Mouse (Mus musculus) E14TG2a.4 (cell line): Measurements from ENCODE around the gene Evc2.

Experiments used
- H3K27me3 ChIP-seq: 2 replicates; pipeline ENCODE4 v1.6.1; 2014; ENCODE audit warnings: low read length, control low read depth; ENCODE audit not compliant: insufficient read depth
- H3K36me3 ChIP-seq: 2 replicates; pipeline ENCODE4 v1.6.1; 2014; ENCODE audit warnings: low read length, control low read depth; ENCODE audit not compliant: insufficient read depth
- H3K4me1 ChIP-seq: replicated peaks from 2 replicates; pipeline ENCODE4 v1.6.1; 2014; ENCODE audit warnings: low read depth, low read length, control low read depth
- H3K4me3 ChIP-seq: replicated peaks from 2 replicates; pipeline ENCODE4 v1.5.1; 2014; ENCODE audit warnings: mild to moderate bottlenecking, low read length
- H3K9me3 ChIP-seq: 2 replicates; pipeline ENCODE4 v1.6.1; 2014; ENCODE audit warnings: low read length, control low read depth
- CTCF ChIP-seq: conservative IDR thresholded peaks from 2 replicates; pipeline ENCODE4 v1.5.1; 2014; ENCODE audit warnings: low read length
- NANOG ChIP-seq: IDR thresholded peaks from 2 replicates; pipeline ENCODE4 v1.6.1; 2014; ENCODE audit warnings: borderline replicate concordance, low read length, mixed read lengths
- POU5F1 ChIP-seq: IDR thresholded peaks from 2 replicates; pipeline ENCODE4 v1.6.1; 2014; ENCODE audit warnings: low read length, borderline replicate concordance

Gene Evc2

GRCm38 (mm10) chr5:37435417-37435816, 97.1 kb downstream of the Evc2 start:
- 0 out of 2 replicates have a peak, but pooled peaks cover 7% of the 10 kb centered on the region for H3K9me3 ChIP-seq
- no peak overlapping the region for H3K4me3 ChIP-seq
- H3K36me3 ChIP-seq, result no peaks in the 10 kb centered on the region
- no peaks in the 10 kb centered on the region for H3K27me3 ChIP-seq
- no peaks in the 10 kb centered on the region for H3K4me1 ChIP-seq
- TF ChIP-seq CTCF, result 0 out of 2 replicates have a peak, but pooled peaks have one; percentile 5
- no peak for TF ChIP-seq NANOG

- H3K9me3 ChIP-seq, result peaks cover 17% of the 10 kb centered on the region
- H3K4me1 ChIP-seq, result no peaks in the 10 kb centered on the region
- no peaks in the 10 kb centered on the region for H3K36me3 ChIP-seq
- no peak for TF ChIP-seq NANOG
- TF ChIP-seq POU5F1, result no peak
- TF ChIP-seq CTCF, result no peak
- H3K4me3 ChIP-seq, result no peak overlapping the region
- no peaks in the 10 kb centered on the region for H3K27me3 ChIP-seq
Observed at GRCm38 (mm10) chr5:37442767-37443166, 104.5 kb downstream of the Evc2 start.

DNA sequence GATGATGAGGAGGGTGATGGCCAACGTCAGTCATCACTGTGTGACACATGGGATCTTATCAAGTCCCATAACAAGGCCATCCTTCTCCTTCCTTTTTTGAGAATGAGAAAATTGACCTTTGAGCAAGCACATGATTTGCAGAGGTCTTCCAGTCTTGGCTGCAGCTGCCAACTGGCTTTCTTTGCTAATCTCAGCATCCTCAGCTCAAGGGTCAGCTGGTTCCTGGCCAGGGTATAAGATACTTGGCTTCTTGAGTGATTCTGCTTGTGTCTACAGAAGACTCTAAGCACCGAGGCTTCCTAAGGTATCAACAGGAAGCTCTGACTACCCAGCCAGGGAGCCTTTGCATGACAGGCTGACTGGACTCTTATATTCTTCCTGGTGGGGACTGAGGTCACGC, 109.2 kb downstream of the Evc2 start:
- H3K27me3 ChIP-seq, result no peaks in the 10 kb centered on the region
- H3K4me1 ChIP-seq, result no peaks in the 10 kb centered on the region
- H3K9me3 ChIP-seq, result peaks cover 17% of the 10 kb centered on the region
- TF ChIP-seq POU5F1, result no peak
- no peak for TF ChIP-seq CTCF
- no peak for TF ChIP-seq NANOG
- no peak overlapping the region for H3K4me3 ChIP-seq
- H3K36me3 ChIP-seq, result no peaks in the 10 kb centered on the region

GRCm38 (mm10) chr5:37456590-37456989, 118.3 kb downstream of the Evc2 start:
- TF ChIP-seq POU5F1 (no peak), NANOG (no peak), CTCF (no peak)

GRCm38 (mm10) chr5:37457191-37457590, 118.9 kb downstream of the Evc2 start:
- Histone ChIP-seq H3K4me3 (no peak overlapping the region), H3K9me3 (no peaks in the 10 kb centered on the region), H3K36me3 (no peaks in the 10 kb centered on the region), H3K4me1 (no peaks in the 10 kb centered on the region), H3K27me3 (no peaks in the 10 kb centered on the region)
- TF ChIP-seq POU5F1, result no peak

More at GRCm38 (mm10) chr5:37456590-37456989, 118.3 kb downstream of the Evc2 start:
- Histone ChIP-seq H3K36me3 (no peaks in the 10 kb centered on the region), H3K4me3 (no peak overlapping the region), H3K9me3 (no peaks in the 10 kb centered on the region), H3K27me3 (no peaks in the 10 kb centered on the region), H3K4me1 (no peaks in the 10 kb centered on the region)

GRCm38 (mm10) chr5:37457831-37458230, 119.5 kb downstream of the Evc2 start:
- Histone ChIP-seq H3K36me3 (no peaks in the 10 kb centered on the region), H3K9me3 (no peaks in the 10 kb centered on the region), H3K4me3 (no peak overlapping the region), H3K27me3 (no peaks in the 10 kb centered on the region), H3K4me1 (no peaks in the 10 kb centered on the region)
- TF ChIP-seq POU5F1 (no peak), NANOG (no peak), CTCF (no peak)

DNA sequence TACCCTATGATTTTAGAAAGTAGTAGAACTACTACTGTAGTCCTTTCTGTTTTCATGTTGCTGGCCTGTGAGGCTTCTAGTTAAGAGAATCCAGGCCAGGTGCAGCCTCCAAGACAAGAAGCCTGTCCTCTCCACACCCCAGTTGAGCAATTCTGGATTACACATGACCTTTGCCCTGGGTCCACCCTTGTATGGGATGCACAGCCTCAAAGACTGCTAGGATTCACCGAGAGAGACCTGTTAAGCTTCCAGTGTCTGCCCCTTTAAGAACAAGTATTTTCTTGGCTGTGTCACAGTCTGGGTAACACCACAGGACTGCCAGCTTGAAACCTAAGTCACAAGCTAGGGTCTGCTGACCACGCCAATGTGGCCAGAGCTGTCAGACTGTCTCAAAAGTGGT, 119.9 kb downstream of the Evc2 start:
- no peaks in the 10 kb centered on the region for H3K27me3 ChIP-seq
- no peaks in the 10 kb centered on the region for H3K9me3 ChIP-seq
- no peaks in the 10 kb centered on the region for H3K4me1 ChIP-seq
- H3K4me3 ChIP-seq, result no peak overlapping the region
- TF ChIP-seq CTCF (no peak), POU5F1 (no peak), NANOG (no peak)
- H3K36me3 ChIP-seq, result no peaks in the 10 kb centered on the region

GRCm38 (mm10) chr5:37465461-37465860, 127.2 kb downstream of the Evc2 start:
- Histone ChIP-seq H3K4me1 (no peaks in the 10 kb centered on the region), H3K4me3 (no peak overlapping the region), H3K9me3 (no peaks in the 10 kb centered on the region), H3K27me3 (no peaks in the 10 kb centered on the region; the same call in 1 of the 2 replicates), H3K36me3 (no peaks in the 10 kb centered on the region)
- TF ChIP-seq NANOG (no peak), CTCF (no peak), POU5F1 (no peak)

DNA sequence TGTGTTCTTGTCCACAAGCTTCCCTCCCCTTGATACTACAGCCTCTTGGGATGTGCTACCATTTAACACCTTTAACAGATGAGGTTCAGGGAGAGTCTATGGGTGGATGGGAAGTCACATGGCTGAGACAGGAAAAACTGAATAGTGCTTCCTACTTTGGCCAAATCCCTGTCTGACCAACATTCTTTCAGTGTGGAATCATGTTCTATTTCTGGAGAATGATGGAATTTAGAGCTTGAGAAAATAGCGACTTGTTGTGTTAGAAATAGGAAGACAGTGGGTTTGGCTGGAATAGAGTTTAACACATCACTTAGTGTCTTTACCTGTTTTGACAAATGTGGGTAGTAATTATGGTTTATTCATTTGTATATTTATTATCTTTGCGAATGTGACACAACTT, 129.3 kb downstream of the Evc2 start:
- TF ChIP-seq CTCF, result no peak
- no peak for TF ChIP-seq POU5F1
- no peak for TF ChIP-seq NANOG
- H3K27me3 ChIP-seq, result peaks cover 4% of the 10 kb centered on the region; the same call in 1 of the 2 replicates
- H3K36me3 ChIP-seq, result no peaks in the 10 kb centered on the region
- no peaks in the 10 kb centered on the region for H3K4me1 ChIP-seq
- H3K9me3 ChIP-seq, result no peaks in the 10 kb centered on the region
- H3K4me3 ChIP-seq, result no peak overlapping the region
